Mouse (Mus musculus) myocyte (in vitro differentiated cells): ENCODE data around the gene Nmt2. TPM values are rescaled to one million over a fixed set of nuclear protein-coding genes. Genes with fewer than 3 reads are reported as not detected.
A peak's percentile ranks its signal among the peaks of the same experiment; 100 is the strongest.

Source experiments
- H3K27me3 ChIP-seq: one replicate; pipeline ENCODE4 v1.6.1; 2011; ENCODE audit not compliant: control insufficient read depth, insufficient read depth, insufficient read length
- H3K36me3 ChIP-seq: one replicate; pipeline ENCODE4 v1.6.1; 2011; ENCODE audit not compliant: control insufficient read depth, insufficient read depth
- H3K4me2 ChIP-seq: one replicate; pipeline ENCODE4 v1.6.1; 2011; ENCODE audit warnings: low read depth, control low read depth
- H3K4me3 ChIP-seq: one replicate; pipeline ENCODE4 v1.5.1; 2011; ENCODE audit warnings: mild to moderate bottlenecking, control low read depth, moderate library complexity
- H3K79me2 ChIP-seq: one replicate; pipeline ENCODE4 v1.6.1; 2011; ENCODE audit not compliant: control insufficient read depth, insufficient read depth
- H3ac ChIP-seq: one replicate; pipeline ENCODE4 v1.6.1; 2011; ENCODE audit not compliant: control insufficient read depth, insufficient read length
- CEBPB ChIP-seq: IDR thresholded peaks from 2 replicates; pipeline ENCODE4 v1.6.1; 2011; ENCODE audit warnings: mild to moderate bottlenecking, moderate library complexity; ENCODE audit not compliant: poor library complexity, insufficient read depth, severe bottlenecking
- E2F4 ChIP-seq: IDR thresholded peaks from one replicate; pipeline ENCODE4 v1.6.1; 2011; ENCODE audit warnings: mild to moderate bottlenecking, control low read depth, moderate library complexity; ENCODE audit not compliant: insufficient read depth
- MAX ChIP-seq: IDR thresholded peaks from one replicate; pipeline ENCODE4 v1.6.1; 2011; ENCODE audit warnings: low read depth, mild to moderate bottlenecking, control low read depth
- MYOD1 ChIP-seq, 3 experiments: IDR thresholded peaks; one replicate each; pipeline ENCODE4 v1.6.1; 2011; ENCODE audit warnings: control low read depth in 2 of 3, low read depth in 2 of 3, mild to moderate bottlenecking in 2 of 3, moderate library complexity in 1 of 3; ENCODE audit not compliant: insufficient read length in 2 of 3, control insufficient read depth in 1 of 3
- MYOG ChIP-seq, 3 experiments: IDR thresholded peaks; one replicate each; pipeline ENCODE4 v1.6.1; 2011; ENCODE audit warnings: control low read depth in 2 of 3, low read depth in 2 of 3, mild to moderate bottlenecking in 2 of 3; ENCODE audit not compliant: insufficient read length in 2 of 3, control insufficient read depth in 1 of 3, insufficient read depth in 1 of 3
- POLR2A ChIP-seq: IDR thresholded peaks from one replicate; pipeline ENCODE4 v1.6.1; 2011; ENCODE audit warnings: low read depth, mild to moderate bottlenecking, control low read depth, moderate library complexity; ENCODE audit not compliant: insufficient read length
- POLR2AphosphoS2 ChIP-seq: IDR thresholded peaks from one replicate; pipeline ENCODE4 v1.6.1; 2011; ENCODE audit warnings: low read depth, control low read depth; ENCODE audit not compliant: insufficient read length
- REST ChIP-seq: IDR thresholded peaks from one replicate; pipeline ENCODE4 v1.6.1; 2011; ENCODE audit warnings: mild to moderate bottlenecking, control low read depth, moderate library complexity; ENCODE audit not compliant: insufficient read depth, insufficient read length
- SRF ChIP-seq: IDR thresholded peaks from one replicate; pipeline ENCODE4 v1.6.1; 2011; ENCODE audit warnings: low read depth; ENCODE audit not compliant: control insufficient read depth, insufficient read length
- TCF12 ChIP-seq: IDR thresholded peaks from one replicate; pipeline ENCODE4 v1.6.1; 2011; ENCODE audit warnings: mild to moderate bottlenecking, control low read depth; ENCODE audit not compliant: poor library complexity, insufficient read depth, severe bottlenecking
- TCF3 ChIP-seq: IDR thresholded peaks from one replicate; pipeline ENCODE4 v1.6.1; 2011; ENCODE audit warnings: low read depth, control low read depth; ENCODE audit not compliant: insufficient read length
- USF1 ChIP-seq: IDR thresholded peaks from one replicate; pipeline ENCODE4 v1.6.1; 2011; ENCODE audit warnings: low read depth, mild to moderate bottlenecking, control low read depth, moderate library complexity
- polyA plus RNA-seq: library from polyadenylated mRNA; unstranded; fragments of >200 nt; fragmentation: generic; extraction: Trizol; gene quantifications from one replicate; pipeline ENCODE4 v1.2.1, GENCODE M21; 2012; ENCODE audit warnings: missing spikeins

Gene Nmt2
- 14.5 TPM for polyA plus RNA-seq

DNA sequence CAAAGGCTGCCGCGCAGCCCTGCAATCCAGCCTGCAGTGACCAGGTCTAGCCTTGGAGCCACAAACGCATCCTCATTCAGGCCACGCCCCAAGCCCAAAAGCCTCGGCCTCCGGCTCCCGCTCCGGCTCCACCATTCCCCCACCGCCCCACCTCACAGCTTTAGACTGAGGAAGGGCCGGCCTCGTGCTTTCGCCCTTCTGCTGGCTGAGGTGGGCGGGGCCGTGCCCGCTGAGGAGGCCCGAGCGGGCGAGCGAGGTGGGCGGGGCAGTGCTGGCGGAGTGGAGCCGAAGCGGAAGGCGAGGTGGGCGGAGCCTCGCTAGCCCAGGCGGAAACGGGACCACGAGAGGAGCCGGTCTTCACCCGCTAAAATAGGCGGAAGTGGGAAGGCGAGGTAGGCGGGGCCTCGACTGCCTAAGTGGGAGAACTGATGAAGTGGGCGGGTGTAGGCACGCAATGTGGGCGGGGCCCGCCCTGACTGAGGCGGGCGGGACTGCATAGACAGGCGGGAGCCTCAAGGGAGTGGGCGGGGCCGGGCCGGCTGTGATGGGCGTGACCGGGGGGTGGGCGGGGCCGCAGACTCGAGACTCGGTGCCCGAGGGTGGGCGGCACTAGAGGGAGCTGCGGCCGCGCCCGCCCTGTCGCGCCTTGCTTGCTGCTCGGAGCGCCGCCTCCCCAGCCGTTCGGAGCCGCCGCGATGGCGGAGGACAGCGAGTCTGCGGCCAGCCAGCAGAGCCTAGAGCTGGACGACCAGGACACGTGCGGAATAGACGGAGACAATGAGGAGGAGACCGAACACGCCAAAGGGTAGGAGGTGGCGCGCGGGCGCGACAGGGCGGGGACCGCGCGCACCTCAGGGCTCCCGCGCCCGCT, at the start of gene Nmt2:
Gene Nmt2, plus strand, starts transcription at position 611 of the 871 bp plus-strand sequence.
- Histone ChIP-seq H3K36me3 (no peaks in the 10 kb centered on the region), H3K4me3 (peak within 1 kb of the TSS; percentile 79), H3K79me2 (peaks cover 39% of the 10 kb centered on the region), H3K27me3 (no peaks in the 10 kb centered on the region), H3K4me2 (peak within 1 kb of the TSS; percentile 86), H3ac (peak within 1 kb of the TSS; percentile 50)
- TF ChIP-seq CEBPB: no peak
- TF ChIP-seq POLR2AphosphoS2: peak; percentile 91
- TF ChIP-seq MYOD1 (IDR thresholded peaks at IDR 0.05; ENCODE audit: control insufficient read depth in 1 of 3, insufficient read length in 2 of 3, low read depth in 2 of 3): peak in 1 of 3 experiments; percentile 21
- no peak for TF ChIP-seq TCF12
- TF ChIP-seq SRF: peak; percentile 84
- peak; percentile 96 for TF ChIP-seq POLR2A
- no peak for TF ChIP-seq E2F4
- peak in 1 of 3 experiments; percentile 26 for TF ChIP-seq MYOG (IDR thresholded peaks at IDR 0.05; ENCODE audit: control insufficient read depth in 1 of 3, insufficient read depth in 1 of 3, insufficient read length in 2 of 3, low read depth in 2 of 3)
- no peak for TF ChIP-seq TCF3
- TF ChIP-seq REST: no peak
- TF ChIP-seq USF1: no peak
- TF ChIP-seq MAX: no peak

DNA sequence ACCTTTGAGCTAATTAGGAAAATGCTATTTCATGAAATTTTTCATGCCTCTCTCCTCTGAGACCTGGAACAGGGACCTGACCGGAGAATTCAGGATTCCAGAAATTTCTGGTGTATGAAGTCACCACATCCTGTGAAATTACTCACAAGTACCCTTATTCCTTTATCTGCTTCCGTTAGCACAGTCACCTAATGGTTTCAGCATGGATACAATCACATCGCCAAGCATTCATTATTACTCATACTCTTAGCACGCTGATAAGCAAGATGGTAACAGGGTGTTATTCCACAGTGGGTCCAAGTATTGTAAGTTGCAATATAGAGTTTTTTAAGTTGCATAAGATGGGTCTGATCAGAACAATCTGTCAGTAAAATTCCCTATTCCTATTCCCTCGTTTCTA, 44.8 kb upstream of the Nmt2 start:
- peak overlapping the region; percentile 16 for H3K4me2 ChIP-seq
- H3K36me3 ChIP-seq: no peaks in the 10 kb centered on the region
- no peaks in the 10 kb centered on the region for H3K27me3 ChIP-seq
- no peak overlapping the region for H3ac ChIP-seq
- H3K79me2 ChIP-seq: no peaks in the 10 kb centered on the region
- TF ChIP-seq SRF (no peak), MAX (no peak), POLR2A (no peak), USF1 (no peak), E2F4 (no peak), MYOG (IDR thresholded peaks at IDR 0.05; ENCODE audit: control insufficient read depth in 1 of 3, insufficient read depth in 1 of 3, insufficient read length in 2 of 3, low read depth in 2 of 3) (no peak)
- no peak overlapping the region for H3K4me3 ChIP-seq

DNA sequence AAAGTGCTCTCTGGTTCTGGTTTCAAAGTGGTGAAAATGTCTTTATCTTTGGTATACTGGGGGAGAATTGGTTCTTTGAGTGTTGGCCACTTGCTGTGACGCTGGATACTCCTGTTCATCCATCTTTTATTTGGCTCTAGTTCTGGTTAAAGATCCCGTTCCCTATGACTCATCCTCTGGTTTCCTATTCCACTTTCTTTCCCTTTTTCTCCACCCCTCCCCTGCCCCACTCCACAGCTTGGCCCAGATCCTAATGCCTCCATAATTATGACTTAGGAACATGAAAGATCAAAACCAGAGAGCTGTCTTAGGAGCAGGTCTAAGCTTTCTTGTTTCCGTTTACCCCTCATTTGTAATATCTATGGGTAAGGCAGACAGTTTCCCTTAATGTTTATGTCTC, 39.8 kb upstream of the Nmt2 start:
- TF ChIP-seq POLR2AphosphoS2 (no peak), POLR2A (no peak), E2F4 (no peak), TCF3 (no peak), REST (no peak), USF1 (no peak), TCF12 (no peak), SRF (no peak), MYOG (IDR thresholded peaks at IDR 0.05; ENCODE audit: control insufficient read depth in 1 of 3, insufficient read depth in 1 of 3, insufficient read length in 2 of 3, low read depth in 2 of 3) (no peak), MYOD1 (IDR thresholded peaks at IDR 0.05; ENCODE audit: control insufficient read depth in 1 of 3, insufficient read length in 2 of 3, low read depth in 2 of 3) (no peak), CEBPB (no peak)
- no peaks in the 10 kb centered on the region for H3K27me3 ChIP-seq

DNA sequence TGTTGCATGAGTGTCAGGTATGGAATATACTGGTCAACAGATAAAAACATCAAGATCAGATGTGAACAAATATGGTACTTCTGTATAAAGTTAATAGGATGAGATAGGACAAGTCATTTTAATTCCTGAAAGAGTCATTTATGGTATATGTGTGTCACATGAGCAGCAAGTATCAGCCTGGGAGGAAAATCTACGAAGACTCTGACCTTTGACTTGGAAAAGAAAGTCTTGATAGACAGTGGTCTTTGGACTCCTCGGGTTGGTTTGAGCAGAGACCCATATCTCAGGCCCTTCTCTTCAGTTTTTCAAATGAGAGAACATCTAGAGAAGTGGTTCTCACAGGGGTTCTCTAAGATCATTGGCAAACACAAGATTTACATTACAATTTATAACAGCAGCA, 32.7 kb upstream of the Nmt2 start:
- H3K27me3 ChIP-seq: no peaks in the 10 kb centered on the region
- TF ChIP-seq POLR2AphosphoS2 (no peak), MYOG (IDR thresholded peaks at IDR 0.05; ENCODE audit: control insufficient read depth in 1 of 3, insufficient read depth in 1 of 3, insufficient read length in 2 of 3, low read depth in 2 of 3) (no peak), SRF (no peak), CEBPB (no peak), TCF3 (no peak), TCF12 (no peak), USF1 (no peak), E2F4 (no peak), MAX (no peak), POLR2A (no peak), MYOD1 (IDR thresholded peaks at IDR 0.05; ENCODE audit: control insufficient read depth in 1 of 3, insufficient read length in 2 of 3, low read depth in 2 of 3) (no peak), REST (no peak)
- H3ac ChIP-seq: no peak overlapping the region
- no peak overlapping the region for H3K4me2 ChIP-seq
- H3K36me3 ChIP-seq: no peaks in the 10 kb centered on the region
- H3K4me3 ChIP-seq: no peak overlapping the region
- no peaks in the 10 kb centered on the region for H3K79me2 ChIP-seq

More for the DNA sequence above, 39.8 kb upstream of the Nmt2 start:
- Histone ChIP-seq H3K4me3 (no peak overlapping the region), H3K79me2 (no peaks in the 10 kb centered on the region), H3K4me2 (no peak overlapping the region), H3ac (no peak overlapping the region), H3K36me3 (no peaks in the 10 kb centered on the region)

GRCm38 (mm10) chr2:3266466-3266865, 17.5 kb upstream of the Nmt2 start:
- Histone ChIP-seq H3K4me2 (no peak overlapping the region), H3K4me3 (no peak overlapping the region), H3K27me3 (no peaks in the 10 kb centered on the region), H3K79me2 (no peaks in the 10 kb centered on the region), H3ac (no peak overlapping the region), H3K36me3 (no peaks in the 10 kb centered on the region)
- no peak for TF ChIP-seq CEBPB
- TF ChIP-seq TCF3: no peak
- no peak for TF ChIP-seq USF1
- no peak for TF ChIP-seq MYOD1 (IDR thresholded peaks at IDR 0.05; ENCODE audit: control insufficient read depth in 1 of 3, insufficient read length in 2 of 3, low read depth in 2 of 3)
- TF ChIP-seq POLR2AphosphoS2: no peak
- no peak for TF ChIP-seq POLR2A
- TF ChIP-seq MAX: no peak
- no peak for TF ChIP-seq REST
- TF ChIP-seq E2F4: no peak
- TF ChIP-seq SRF: no peak
- TF ChIP-seq TCF12: no peak
- TF ChIP-seq MYOG (IDR thresholded peaks at IDR 0.05; ENCODE audit: control insufficient read depth in 1 of 3, insufficient read depth in 1 of 3, insufficient read length in 2 of 3, low read depth in 2 of 3): no peak
